Mouse (Mus musculus): ENCODE data around the gene 4930544D05Rik.

DNA sequence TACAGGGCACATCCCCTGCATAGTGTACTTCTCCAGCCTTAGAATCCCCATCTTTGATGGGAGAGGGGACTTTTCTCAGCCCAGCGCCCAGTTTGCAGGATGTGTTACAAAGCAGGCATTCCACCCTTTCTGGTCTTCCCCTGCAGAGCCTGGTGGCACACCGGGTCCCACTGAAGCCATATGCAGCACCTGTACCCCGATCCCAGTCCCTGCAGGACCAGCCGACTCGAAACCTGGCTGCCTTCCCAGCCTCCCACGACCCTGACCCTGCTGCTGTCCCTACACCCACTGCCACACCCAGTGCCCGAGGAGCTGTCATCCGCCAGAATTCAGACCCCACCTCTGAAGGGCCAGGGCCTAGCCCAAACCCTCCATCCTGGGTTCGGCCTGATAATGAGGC, 8.0 kb upstream of the 4930544D05Rik start:
- TF ChIP-seq POLR2A (IDR thresholded peaks at IDR 0.05; ENCODE audit: insufficient read length, low read depth) (no peak), MAX (IDR thresholded peaks at IDR 0.05; ENCODE audit: low read depth) (no peak), MYOG (IDR thresholded peaks at IDR 0.05; ENCODE audit: control insufficient read depth in 1 of 3, insufficient read depth in 1 of 3, insufficient read length in 2 of 3, low read depth in 2 of 3) (no peak), E2F4 (IDR thresholded peaks at IDR 0.05; ENCODE audit: insufficient read depth) (no peak)

All from myocyte (in vitro differentiated cells).